Mouse (Mus musculus) heart, postnatal 0 days (tissue): ENCODE measurements around the gene Taf12.

Experiments used
- CTCF ChIP-seq: IDR thresholded peaks from 2 replicates; pipeline ENCODE4 v1.5.1; 2016; ENCODE audit warnings: antibody characterized with exemption, control low read depth, low read depth
- EP300 ChIP-seq: IDR thresholded peaks from 2 replicates; pipeline ENCODE4 v1.6.1; 2016; ENCODE audit warnings: antibody characterized with exemption, low read depth

- no peak for TF ChIP-seq CTCF
- no peak for TF ChIP-seq EP300
These were observed 17.8 kb upstream of the Taf12 start for GRCm38 (mm10) chr4:132256384-132256783.
